Mouse (Mus musculus): Measurements from ENCODE around the gene Dnajc7. TPM values are rescaled to one million over a fixed set of nuclear protein-coding genes. Genes with fewer than 3 reads are reported as not detected.
"Not testable (repeated sequence)": the region's sequence is repeated elsewhere in the genome, so short reads cannot be mapped to it uniquely, and the experiment has no call there.

The Dnajc7 gene
- polyA plus RNA-seq, 1 experiment from 2014 or later, result 280 TPM

DNA sequence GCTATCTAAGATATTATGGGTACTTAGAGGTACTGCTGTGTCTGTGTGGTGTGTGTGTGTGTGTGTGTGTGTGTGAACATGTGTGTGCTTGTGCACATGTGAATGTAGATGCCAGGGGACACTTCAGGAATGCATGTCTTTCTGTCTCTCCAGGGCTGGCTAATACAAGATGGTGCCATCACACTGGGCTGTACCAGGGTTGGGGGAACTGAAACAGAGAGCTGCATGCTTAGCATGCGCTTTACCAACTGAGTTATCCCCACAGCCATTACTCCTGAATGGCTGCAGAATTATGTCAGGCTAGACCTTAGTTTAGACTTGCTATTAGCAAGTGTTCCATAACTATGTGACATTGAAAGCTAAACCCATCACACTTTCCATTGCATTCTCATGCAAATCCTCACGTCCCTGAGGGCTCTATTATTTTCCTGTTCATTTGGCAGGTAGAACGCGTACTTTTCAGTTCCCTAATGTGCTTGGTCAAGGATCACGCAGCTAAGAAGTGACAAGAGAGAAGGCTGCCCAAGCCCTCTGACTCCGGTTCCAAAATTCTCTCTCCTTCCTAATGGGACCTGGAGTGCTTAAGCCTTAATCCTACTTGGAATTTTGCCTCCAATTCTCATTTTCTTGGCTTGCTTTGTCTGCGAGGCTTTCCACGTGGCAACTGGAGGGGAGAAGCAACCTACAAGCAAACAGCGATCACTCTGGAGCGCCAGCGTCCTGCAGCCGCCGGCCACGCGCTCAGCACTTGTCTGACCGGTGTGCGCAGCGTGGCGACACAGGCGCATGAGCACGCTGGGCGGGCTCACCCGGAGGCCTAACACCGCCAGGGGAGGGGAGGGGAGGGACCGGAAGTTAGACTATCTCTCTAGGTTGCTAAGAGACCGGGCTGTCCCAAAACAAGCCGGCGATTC is 74.9 kb downstream of the Dnajc7 start, which contains the start of gene Ttc25:
Gene Ttc25 (plus strand): TSS at position 776 of the 914 bp plus-strand sequence.
- H3K4me2 ChIP-seq (replicated peaks), result peak within 1 kb of the TSS; percentile 72
- peak within 1 kb of the TSS; percentile 61 for H3K9ac ChIP-seq
- WGBS, result 5% methylated on average over 28 of the region's 28 CpGs
- peak within 1 kb of the TSS; percentile 72 for H3K27ac ChIP-seq
- H3K9me3 ChIP-seq, result no peaks in the 10 kb centered on the region
- H3K36me3 ChIP-seq, result no peaks in the 10 kb centered on the region
- H3K27me3 ChIP-seq, result no peaks in the 10 kb centered on the region
- H3K4me3 ChIP-seq, result peak within 1 kb of the TSS; percentile 42
- peaks cover 7% of the 10 kb centered on the region; the same call in 1 of the 2 replicates for H3K4me1 ChIP-seq
- ATAC-seq (ENCODE audit: insufficient number of reproducible peaks, insufficient read depth, low FRiP score, low TSS enrichment), result peak; percentile 90

DNA sequence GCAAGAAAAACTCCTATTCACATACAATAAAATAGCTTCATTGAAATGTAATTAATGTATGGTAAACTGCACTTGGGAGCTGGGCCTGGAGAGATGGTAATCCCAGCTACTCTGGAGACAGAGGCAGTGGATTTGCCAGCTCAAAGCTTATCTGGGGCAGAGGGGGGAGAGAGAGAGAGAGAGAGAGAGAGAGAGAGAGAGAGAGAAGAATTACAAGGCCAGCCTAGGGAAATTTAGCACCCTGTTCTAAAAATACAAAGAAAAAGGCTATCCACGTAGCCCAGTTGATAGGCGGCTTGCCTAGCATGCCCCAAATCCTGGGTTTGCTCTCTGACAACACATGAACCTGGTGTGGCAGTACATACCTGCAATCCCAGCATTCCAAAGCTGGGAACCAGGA is 78.4 kb downstream of the Dnajc7 start:
- 91% methylated on average over 2 of the region's 2 CpGs for WGBS
- no peaks in the 10 kb centered on the region for H3K27me3 ChIP-seq
- H3K4me2 ChIP-seq (replicated peaks), result no peak overlapping the region
- no peak overlapping the region for H3K27ac ChIP-seq
- H3K4me3 ChIP-seq, result no peak overlapping the region
- H3K36me3 ChIP-seq, result no peaks in the 10 kb centered on the region
- peaks cover 7% of the 10 kb centered on the region; the same call in 1 of the 2 replicates for H3K4me1 ChIP-seq
- no peaks in the 10 kb centered on the region for H3K9me3 ChIP-seq
- no peak overlapping the region for H3K9ac ChIP-seq
- no peak for ATAC-seq (ENCODE audit: insufficient number of reproducible peaks, insufficient read depth, low FRiP score, low TSS enrichment)

DNA sequence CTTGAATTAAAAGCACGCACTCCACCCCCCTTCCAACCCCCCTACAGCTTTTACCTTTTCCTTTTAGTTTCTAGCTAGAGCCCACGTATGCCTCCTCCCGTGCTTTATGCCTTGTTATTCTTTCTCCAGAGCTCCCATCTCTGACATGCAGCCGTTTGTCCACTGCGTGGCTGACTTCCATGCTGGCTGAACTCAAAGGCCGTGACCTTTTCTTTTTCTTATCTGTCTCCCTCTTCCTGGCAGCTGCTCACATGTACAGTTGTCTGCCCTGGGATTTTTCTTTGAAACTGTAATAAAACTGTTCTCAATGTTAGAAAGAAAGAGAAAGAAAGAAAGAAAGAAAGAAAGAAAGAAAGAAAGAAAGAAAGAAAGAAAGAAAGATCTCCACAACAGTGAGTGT is 79.0 kb downstream of the Dnajc7 start:
- 48% methylated on average over 6 of the region's 6 CpGs for WGBS
- Histone ChIP-seq H3K36me3 (no peaks in the 10 kb centered on the region), H3K4me2 (replicated peaks) (no peak overlapping the region), H3K9ac (no peak overlapping the region), H3K4me3 (no peak overlapping the region), H3K27ac (no peak overlapping the region), H3K4me1 (peaks cover 7% of the 10 kb centered on the region; the same call in 1 of the 2 replicates), H3K9me3 (no peaks in the 10 kb centered on the region), H3K27me3 (no peaks in the 10 kb centered on the region)
- ATAC-seq (ENCODE audit: insufficient number of reproducible peaks, insufficient read depth, low FRiP score, low TSS enrichment), result no peak

DNA sequence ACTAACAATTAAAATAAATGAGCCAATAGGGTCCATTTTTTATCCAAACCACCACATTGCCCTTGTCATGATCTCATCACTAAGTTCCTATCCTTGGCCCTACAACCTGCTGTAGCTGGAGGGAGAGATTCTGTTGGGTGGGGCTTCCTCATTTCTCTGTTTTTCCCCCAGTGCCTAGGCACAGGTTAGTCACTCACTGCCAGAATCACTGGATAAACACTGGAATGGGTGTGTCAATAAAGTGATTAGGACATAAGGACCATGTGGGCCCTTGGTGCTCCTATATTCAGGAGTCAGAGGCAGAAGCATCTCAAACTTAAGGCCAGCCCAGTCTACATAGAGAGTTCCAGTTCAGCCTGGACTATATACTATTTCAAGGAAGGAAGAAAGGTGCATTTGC is 83.5 kb downstream of the Dnajc7 start:
- Histone ChIP-seq H3K9me3 (no peaks in the 10 kb centered on the region), H3K4me2 (replicated peaks) (no peak overlapping the region), H3K9ac (no peak overlapping the region), H3K4me3 (no peak overlapping the region), H3K27ac (no peak overlapping the region), H3K36me3 (no peaks in the 10 kb centered on the region), H3K27me3 (no peaks in the 10 kb centered on the region), H3K4me1 (no peaks in the 10 kb centered on the region)
- no peak for ATAC-seq (ENCODE audit: insufficient number of reproducible peaks, insufficient read depth, low FRiP score, low TSS enrichment)

DNA sequence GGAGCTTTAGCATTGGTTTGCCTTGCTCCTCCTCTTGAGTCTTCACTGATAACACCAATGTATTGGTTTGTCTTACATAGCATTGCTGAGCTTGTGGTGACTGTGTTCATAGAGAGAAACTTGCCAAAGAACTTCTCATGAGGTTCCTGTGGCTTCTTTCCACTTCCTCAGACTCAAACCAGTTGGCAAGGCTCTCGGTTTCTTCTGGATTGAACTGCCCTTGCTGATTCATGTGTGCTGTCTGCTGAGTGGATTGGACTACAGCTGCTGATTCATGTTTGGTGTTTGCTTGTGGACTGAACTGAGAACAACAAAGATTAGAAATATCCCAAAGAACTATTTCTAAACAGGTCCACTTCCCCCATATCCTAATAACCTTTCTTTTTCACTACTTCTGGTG is 84.0 kb downstream of the Dnajc7 start:
- WGBS, result 86% methylated on average over 1 of the region's 1 CpGs
- Histone ChIP-seq H3K9ac (no peak overlapping the region), H3K4me2 (replicated peaks) (no peak overlapping the region), H3K27me3 (no peaks in the 10 kb centered on the region), H3K4me1 (no peaks in the 10 kb centered on the region), H3K36me3 (no peaks in the 10 kb centered on the region), H3K4me3 (no peak overlapping the region), H3K9me3 (no peaks in the 10 kb centered on the region), H3K27ac (no peak overlapping the region)
- ATAC-seq (ENCODE audit: insufficient number of reproducible peaks, insufficient read depth, low FRiP score, low TSS enrichment), result no peak

DNA sequence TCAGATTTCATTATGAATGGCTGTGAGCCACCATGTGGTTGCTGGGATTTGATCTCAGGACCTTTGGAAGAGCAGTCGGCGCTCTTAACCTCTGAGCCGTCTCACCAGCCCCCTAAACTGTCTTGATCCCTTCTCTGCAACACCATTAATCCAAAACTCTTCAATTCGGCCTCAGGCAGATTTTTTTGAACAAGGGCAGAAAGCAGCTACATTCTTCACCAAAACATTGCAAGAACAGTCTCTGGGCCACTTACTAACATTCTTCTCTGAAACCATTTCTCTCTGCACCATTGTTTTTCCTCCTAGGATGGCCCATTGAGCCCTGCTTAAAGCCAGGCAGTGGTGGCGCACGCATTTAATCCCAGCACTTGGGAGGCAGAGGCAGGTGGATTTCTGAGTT is 85.1 kb downstream of the Dnajc7 start:
- 86% methylated on average over 6 of the region's 6 CpGs for whole genome bisulfite sequencing
- H3K27me3 ChIP-seq; H3K4me2 ChIP-seq (replicated peaks): not testable (repeated sequence)

DNA sequence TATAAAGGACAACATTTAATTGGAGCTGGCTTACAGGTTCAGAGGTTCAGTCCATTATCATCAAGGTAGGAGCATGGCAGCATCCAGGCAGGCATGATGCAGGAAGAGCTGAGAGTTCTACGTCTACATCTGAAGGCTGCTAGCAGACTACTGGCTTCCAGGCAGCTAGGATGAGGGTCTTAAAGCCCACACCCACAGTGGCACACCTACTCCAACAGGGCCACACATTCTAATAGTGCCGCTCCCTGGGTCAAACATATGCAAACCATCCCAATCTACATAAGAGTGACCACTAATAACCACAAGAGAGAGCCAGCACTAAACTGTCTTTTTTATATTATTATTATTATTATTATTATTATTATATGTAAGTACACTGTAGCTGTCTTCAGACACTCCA is 85.6 kb downstream of the Dnajc7 start:
- H3K27me3 ChIP-seq; H3K9me3 ChIP-seq; H3K4me2 ChIP-seq (replicated peaks); H3K36me3 ChIP-seq; H3K4me1 ChIP-seq; H3K27ac ChIP-seq; H3K9ac ChIP-seq; ATAC-seq (ENCODE audit: insufficient number of reproducible peaks, insufficient read depth, low FRiP score, low TSS enrichment); H3K4me3 ChIP-seq: not testable (repeated sequence)
- WGBS, result 89% methylated on average over 2 of the region's 2 CpGs

More for the DNA sequence above, 85.1 kb downstream of the Dnajc7 start:
- H3K36me3 ChIP-seq; H3K9ac ChIP-seq; ATAC-seq (ENCODE audit: insufficient number of reproducible peaks, insufficient read depth, low FRiP score, low TSS enrichment); H3K27ac ChIP-seq; H3K4me1 ChIP-seq; H3K4me3 ChIP-seq; H3K9me3 ChIP-seq: not testable (repeated sequence)

DNA sequence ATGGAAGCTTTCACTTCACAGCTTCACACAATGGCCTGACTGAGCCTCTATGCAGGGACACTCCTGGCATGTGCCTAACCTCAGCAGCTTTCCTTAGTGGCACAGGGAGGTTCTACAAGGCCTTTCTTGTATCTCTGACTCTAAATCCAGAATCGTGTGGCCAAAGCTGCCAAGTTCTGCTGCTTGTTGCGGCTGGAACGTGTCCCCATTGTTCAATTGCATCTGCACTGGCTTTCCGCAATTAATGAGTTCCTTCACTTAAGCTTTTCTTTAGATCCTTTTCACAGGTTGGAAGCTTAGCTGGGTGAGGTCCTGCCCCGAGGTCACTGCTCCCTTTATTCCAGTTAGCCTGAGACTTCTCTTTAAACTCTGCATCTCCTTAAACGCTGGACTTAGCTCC is 86.1 kb downstream of the Dnajc7 start:
- no peaks in the 10 kb centered on the region for H3K9me3 ChIP-seq
- no peak overlapping the region for H3K4me2 ChIP-seq (replicated peaks)
- H3K9ac ChIP-seq, result no peak overlapping the region
- no peak overlapping the region for H3K27ac ChIP-seq
- H3K27me3 ChIP-seq, result no peaks in the 10 kb centered on the region
- ATAC-seq (ENCODE audit: insufficient number of reproducible peaks, insufficient read depth, low FRiP score, low TSS enrichment), result no peak
- 67% methylated on average over 6 of the region's 6 CpGs for WGBS
- H3K4me3 ChIP-seq, result no peak overlapping the region
- no peaks in the 10 kb centered on the region for H3K4me1 ChIP-seq
- H3K36me3 ChIP-seq, result no peaks in the 10 kb centered on the region

Other genes starting within 250 kb of the Dnajc7 start
- gene Jup, start 222.4 kb downstream of the Dnajc7 start, polyA plus RNA-seq (2016; fragmentation: Nextera tagmentation; extraction: Ambion mirVana), result 70.6 and 74.0 TPM in 2 replicates
- 51.4 and 55.3 TPM in 2 replicates for gene P3h4, start 205.3 kb downstream of the Dnajc7 start, polyA plus RNA-seq (2016; fragmentation: Nextera tagmentation; extraction: Ambion mirVana)
- gene Fkbp10, start 204.5 kb downstream of the Dnajc7 start, polyA plus RNA-seq (2016; fragmentation: Nextera tagmentation; extraction: Ambion mirVana), result 109 and 113 TPM in 2 replicates
- gene Nt5c3b, start 178.4 kb downstream of the Dnajc7 start, polyA plus RNA-seq (2016; fragmentation: Nextera tagmentation; extraction: Ambion mirVana), result 165 and 173 TPM in 2 replicates
- 1.3 TPM in 2 replicates for gene Klhl10, start 178.3 kb downstream of the Dnajc7 start, polyA plus RNA-seq (2016; fragmentation: Nextera tagmentation; extraction: Ambion mirVana)
- gene Klhl11, start 147.4 kb downstream of the Dnajc7 start, polyA plus RNA-seq (2016; fragmentation: Nextera tagmentation; extraction: Ambion mirVana), result 12.7 and 13.4 TPM in 2 replicates
- gene Acly, start 92.2 kb downstream of the Dnajc7 start, polyA plus RNA-seq (2016; fragmentation: Nextera tagmentation; extraction: Ambion mirVana), result 201 and 203 TPM in 2 replicates
- gene Ttc25, start 74.6 kb downstream of the Dnajc7 start, polyA plus RNA-seq (2016; fragmentation: Nextera tagmentation; extraction: Ambion mirVana), result 0.73 and 1.8 TPM in 2 replicates
- gene Cnp, start 45.3 kb downstream of the Dnajc7 start, polyA plus RNA-seq (2016; fragmentation: Nextera tagmentation; extraction: Ambion mirVana), result 36.2 and 37.2 TPM in 2 replicates
- gene Nkiras2, start 924 bp downstream of the Dnajc7 start, polyA plus RNA-seq (2016; fragmentation: Nextera tagmentation; extraction: Ambion mirVana), result 80.6 and 83.7 TPM in 2 replicates
- gene Zfp385c, start 72.3 kb upstream of the Dnajc7 start, polyA plus RNA-seq (2016; fragmentation: Nextera tagmentation; extraction: Ambion mirVana), result 1.5 and 2.6 TPM in 2 replicates
- 2.6 and 3.3 TPM in 2 replicates for gene Dhx58, start 84.1 kb upstream of the Dnajc7 start, polyA plus RNA-seq (2016; fragmentation: Nextera tagmentation; extraction: Ambion mirVana)
- 71.2 and 72.4 TPM in 2 replicates for gene Kat2a, start 92.3 kb upstream of the Dnajc7 start, polyA plus RNA-seq (2016; fragmentation: Nextera tagmentation; extraction: Ambion mirVana)
- gene Hspb9, start 93.7 kb upstream of the Dnajc7 start, polyA plus RNA-seq (2016; fragmentation: Nextera tagmentation; extraction: Ambion mirVana), result 0.33 TPM in 1 of 2 replicates, not detected in the other
- gene Rab5c, start 118.0 kb upstream of the Dnajc7 start, polyA plus RNA-seq (2016; fragmentation: Nextera tagmentation; extraction: Ambion mirVana), result 18.9 and 26.1 TPM in 2 replicates
- 0.46 and 0.55 TPM in 2 replicates for gene Kcnh4, start 139.8 kb upstream of the Dnajc7 start, polyA plus RNA-seq (2016; fragmentation: Nextera tagmentation; extraction: Ambion mirVana)
- gene Hcrt, start 142.8 kb upstream of the Dnajc7 start, polyA plus RNA-seq (2016; fragmentation: Nextera tagmentation; extraction: Ambion mirVana), result not detected in 2 replicates
- gene Ghdc, start 150.8 kb upstream of the Dnajc7 start, polyA plus RNA-seq (2016; fragmentation: Nextera tagmentation; extraction: Ambion mirVana), result 5.9 and 6.3 TPM in 2 replicates
- 22.7 TPM in 2 replicates for gene Stat5b, start 230.6 kb upstream of the Dnajc7 start, polyA plus RNA-seq (2016; fragmentation: Nextera tagmentation; extraction: Ambion mirVana)
- 4.4 and 5.5 TPM in 2 replicates for gene Stat5a, start 239.2 kb upstream of the Dnajc7 start, polyA plus RNA-seq (2016; fragmentation: Nextera tagmentation; extraction: Ambion mirVana)